Mouse (Mus musculus) right cerebral cortex, postnatal 10 days (tissue): Measurements from ENCODE around the gene St3gal3.
A peak's percentile ranks its signal among the peaks of the same experiment; 100 is the strongest.

Experiments
- DNase-seq, 2 experiments: peaks; one replicate each; pipeline ENCODE4 v3.0.0; 2021; ENCODE audit warnings: low spot score in 2 of 2

Gene St3gal3

DNA sequence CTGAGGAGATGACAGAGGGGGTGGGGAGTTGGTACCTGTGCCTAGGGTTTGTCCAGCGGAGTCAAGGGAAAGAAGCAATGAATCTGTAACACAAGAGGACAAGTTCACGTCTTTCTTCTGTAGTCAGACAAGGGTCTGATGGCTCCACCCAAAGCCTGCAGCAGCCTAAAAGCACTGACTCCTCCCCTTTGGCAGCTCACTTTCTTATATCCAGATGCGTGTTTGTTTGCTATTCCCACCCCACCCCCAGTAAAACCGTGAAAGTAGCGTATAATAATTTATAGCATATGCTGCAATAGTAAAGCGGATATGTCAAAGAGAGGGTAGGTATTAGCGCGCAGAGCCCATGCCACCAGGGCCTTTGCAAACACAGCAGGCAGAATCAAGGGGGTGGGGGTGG lies 80.1 kb downstream of the St3gal3 start:
- DNase-seq = no peak

DNA sequence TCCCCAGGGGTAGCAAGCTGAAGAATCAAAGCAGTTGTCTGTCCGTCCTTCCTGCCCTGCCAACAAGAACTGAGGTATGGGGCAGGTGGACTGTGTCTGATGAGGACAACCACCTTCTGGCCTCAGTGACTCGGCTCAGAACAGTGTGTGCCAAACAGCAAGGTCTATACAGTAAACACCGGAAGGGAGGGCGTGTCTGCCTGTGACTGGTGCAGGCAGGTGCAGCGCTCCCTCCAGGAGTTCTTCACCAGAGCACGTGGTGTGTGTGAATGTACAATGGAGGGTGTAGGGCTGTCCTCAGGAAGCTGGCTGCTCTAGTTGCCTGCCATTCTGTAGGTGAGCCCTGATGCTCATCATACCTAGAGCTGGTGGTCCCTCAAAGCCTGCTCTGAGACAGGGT lies 80.8 kb downstream of the St3gal3 start:
- DNase-seq = no peak

DNA sequence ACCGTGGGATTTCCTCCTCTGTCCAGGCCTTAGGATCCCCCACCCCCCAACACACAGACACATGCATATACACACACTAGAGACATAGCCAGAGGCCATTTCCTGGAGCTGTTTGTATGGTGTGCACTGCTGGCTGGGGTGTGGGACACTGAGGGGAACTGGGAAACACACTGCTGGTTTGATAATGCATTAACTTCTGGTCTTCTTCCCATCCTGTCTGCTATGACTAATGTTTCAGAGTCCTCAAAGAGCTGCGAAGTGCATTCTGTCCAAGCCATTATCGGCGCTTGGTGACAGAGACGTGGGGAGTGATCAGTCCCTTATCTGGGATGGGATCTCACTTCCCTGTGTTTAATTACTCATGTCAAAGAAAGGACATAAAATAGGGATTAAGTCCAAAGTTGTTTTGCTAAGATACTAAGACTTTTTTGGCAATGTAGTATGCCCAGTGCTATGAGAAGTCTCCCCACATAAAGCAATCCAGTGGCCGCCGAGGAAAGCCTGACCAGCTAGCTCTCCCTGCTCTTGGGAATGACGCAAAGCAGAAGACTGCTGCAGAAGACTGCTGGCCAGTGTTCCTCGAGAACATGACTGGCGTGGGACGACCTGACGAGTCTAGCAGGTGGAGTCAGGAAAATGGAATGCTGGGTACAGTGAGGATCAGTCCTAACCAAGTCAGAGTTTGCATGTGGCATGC lies 85.0 kb downstream of the St3gal3 start:
- DNase-seq = no peak

DNA sequence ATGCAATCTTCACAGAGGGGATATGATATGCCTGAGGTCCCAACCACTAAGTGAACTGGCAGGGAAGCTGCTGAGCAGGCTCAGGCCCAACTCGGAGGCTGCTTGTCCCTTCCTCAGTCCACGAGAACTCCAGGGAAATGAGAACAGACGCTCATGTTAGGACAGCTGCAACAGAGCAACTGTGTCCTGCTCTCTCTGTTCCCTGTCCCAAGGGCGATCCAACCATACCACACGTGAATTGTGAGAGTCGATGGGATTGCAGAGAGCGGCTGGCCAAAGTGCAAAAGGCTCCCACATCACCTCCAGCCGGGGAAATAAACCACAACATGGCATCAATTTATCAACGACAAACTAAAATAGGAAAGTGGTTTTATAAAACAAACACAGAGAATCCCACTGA lies 90.2 kb downstream of the St3gal3 start:
- no peak for DNase-seq

DNA sequence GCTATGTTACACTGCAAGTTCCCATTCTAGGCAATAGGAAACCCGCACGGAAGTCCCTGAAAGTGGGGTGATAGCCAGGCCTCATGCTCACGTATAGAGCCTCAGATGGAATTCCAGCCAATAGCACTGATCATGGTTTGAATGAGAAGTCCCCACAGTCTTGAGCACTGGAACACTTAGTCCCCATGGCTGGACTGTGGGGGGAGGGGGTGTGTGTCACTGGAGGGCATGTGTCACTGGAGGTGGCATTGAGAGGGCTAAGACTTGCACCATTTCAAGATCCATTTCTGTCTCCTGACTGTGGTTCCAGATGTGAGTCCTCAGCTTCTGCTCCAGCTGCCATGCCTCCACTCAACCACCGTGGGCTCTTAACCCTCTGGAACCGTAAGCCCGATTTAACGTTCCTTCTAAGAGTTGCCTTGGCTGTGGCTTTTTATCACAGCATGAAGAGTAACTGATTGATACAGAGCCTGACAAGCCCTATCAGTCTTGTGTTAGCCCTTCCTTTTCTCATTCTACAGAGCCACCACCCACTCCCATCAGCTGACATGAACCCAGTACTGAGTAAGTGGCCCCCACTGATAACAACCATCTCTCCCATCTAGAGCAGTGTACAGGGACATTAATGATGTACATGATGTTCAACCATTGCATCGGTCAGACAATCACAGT lies 91.2 kb downstream of the St3gal3 start:
- DNase-seq = no peak

DNA sequence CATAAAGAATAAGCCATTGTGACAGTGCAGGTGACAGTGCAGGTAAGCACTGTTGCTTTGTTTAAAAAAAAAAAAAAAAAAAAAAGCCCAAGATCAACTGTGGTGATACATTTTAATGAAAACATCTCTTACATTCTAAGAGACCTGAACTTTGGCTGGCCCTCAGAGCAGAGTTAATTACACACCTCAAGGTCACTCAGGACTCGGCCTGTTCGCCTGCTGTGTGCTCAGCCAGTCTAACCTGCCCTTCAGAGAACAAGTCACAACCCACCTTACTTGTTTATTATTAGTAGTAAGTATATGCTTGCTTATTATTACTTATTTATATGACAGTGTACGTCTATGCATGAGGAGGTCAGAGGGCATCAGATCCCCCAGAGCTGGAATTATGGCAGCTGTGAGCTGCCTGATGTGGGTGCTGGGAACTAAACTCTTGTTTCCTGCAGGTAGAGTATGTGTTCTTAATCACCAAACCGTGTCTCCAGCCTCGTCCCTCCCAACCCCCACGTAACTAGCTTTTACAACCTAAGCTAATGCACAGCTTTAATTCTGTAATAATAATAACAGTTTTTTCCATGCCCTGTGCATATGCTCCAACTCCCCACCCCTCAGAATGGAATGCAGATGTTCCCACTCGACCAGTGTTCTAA lies 91.9 kb downstream of the St3gal3 start:
- no peak for DNase-seq

DNA sequence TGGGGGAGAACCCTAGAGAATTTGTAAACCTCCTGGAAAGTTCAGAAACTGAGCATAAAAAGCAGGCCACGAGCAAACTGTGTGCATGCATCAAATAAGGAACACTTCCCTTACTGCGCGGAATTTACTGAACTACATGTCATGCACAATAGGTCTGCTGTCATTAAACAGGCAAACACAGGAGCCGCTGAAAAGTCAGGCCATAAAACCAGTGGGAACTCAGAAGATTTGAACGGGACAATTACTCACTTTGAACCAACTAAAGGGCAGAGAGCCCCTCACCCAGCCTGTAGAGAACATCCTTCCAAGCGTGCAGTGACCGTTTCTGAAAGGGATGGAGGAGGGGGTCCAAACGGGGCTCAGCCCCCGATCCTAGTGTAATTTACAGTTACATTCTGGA lies 93.6 kb downstream of the St3gal3 start:
- DNase-seq = no peak

DNA sequence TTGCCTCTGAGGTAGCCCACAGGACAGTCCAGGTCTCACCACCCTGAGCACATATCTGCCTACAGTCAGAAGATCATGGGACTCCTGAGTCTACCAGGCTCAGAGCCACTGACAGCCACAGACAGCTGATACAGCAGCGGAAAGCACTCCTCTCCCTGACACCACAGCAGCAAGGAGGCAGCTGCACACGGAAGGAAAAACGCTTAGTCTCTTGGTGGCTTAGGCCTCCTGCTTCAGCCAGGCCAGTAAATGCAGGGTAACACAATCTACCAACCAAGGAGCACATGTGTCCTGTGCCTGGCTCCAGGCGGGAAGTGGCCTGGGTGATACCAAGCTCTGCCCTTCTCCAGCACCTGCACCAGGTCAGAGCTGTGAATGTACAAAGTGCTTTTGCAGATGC lies 94.1 kb downstream of the St3gal3 start:
- no peak for DNase-seq

DNA sequence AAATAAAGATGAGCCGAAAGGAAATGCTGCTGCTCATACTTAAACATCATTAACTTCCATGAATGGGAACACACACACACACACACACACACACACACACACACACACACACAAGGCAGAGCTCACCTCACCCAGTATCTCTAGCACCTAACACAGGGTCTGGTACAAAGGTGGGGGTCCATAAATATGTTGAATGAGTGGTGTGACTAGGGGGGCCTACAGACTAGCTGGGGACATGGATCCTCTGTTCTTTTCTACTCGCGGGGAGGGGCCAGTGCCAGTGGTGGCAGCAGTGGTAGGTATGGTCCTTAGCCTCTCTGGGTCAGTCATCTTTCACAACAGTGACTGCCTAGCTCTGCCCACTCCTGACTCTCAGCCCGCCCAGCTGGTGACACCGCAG lies 94.8 kb downstream of the St3gal3 start:
- no peak for DNase-seq

DNA sequence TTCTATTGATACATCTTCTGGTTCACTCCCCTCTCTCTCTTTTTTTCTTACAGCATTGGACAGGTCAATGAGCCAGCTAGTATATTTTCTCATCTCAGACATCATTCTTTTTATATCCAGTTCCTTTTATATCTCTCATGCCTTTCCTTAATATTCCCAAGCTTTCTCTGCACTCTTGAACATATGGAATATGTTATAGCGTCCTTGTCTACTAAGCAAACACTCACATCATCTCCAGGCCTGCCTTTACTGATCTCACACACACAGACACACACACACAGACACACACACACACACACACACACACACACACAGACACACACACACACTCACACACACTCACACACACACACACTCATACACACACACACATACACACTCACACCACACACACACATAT lies 96.7 kb downstream of the St3gal3 start:
- no peak for DNase-seq

DNA sequence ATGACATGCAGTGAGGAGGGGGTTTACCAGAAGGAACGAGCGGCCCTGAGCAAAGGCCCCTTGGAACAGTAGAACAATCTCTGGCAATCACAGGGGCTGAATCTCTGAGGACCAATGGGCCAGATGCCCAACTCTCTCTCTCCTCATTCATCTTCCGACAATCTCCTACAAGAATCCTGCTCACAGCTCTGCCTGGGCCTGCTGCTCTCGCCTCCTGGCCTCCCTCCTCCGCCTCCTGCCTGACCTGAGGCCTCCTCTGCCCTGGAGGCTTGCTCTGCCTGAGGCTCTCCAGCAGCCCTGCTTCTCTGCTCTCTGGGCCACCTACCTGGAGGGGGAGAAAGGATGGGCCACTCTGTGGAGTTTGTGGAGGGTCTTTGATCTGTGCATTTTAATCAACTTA lies 97.3 kb downstream of the St3gal3 start:
- no peak for DNase-seq

DNA sequence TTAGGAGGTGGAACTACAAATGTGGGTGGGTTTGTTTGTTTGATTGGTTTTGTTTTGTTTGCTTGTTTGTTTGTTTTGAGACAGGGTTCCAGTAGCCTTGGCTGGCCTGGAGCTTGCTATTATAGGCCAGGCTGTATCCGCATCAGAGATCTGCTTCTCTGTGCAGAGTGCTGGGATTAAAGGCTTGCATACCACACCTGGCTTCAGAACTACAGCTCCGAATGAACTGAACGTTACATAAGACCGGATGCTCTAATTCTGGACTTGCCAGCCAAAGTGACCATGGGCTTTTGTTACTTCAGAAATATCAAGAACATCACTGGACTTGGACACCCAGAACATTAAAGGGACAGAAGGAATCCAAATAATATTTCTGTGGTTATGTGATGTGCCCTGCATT lies 98.2 kb downstream of the St3gal3 start:
- DNase-seq = no peak

DNA sequence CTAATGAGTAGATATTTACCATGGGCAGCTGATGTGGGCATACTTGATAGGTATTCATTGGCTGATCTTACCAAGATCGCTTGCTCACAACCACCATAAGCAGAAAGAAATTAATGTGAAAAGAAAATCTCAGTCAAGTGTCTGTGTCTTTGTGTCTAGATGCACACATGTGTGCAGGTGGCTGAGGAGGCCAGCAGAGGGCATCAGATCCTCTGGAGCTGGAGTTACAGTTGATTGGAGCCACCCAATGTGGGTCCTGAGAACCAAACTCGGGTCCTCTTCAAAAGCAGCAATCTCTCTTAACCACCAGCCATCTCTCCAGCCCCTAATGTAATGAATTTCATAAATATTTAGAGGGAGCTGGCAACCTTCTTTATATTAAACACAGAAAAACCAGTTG lies 99.6 kb downstream of the St3gal3 start:
- no peak for DNase-seq

DNA sequence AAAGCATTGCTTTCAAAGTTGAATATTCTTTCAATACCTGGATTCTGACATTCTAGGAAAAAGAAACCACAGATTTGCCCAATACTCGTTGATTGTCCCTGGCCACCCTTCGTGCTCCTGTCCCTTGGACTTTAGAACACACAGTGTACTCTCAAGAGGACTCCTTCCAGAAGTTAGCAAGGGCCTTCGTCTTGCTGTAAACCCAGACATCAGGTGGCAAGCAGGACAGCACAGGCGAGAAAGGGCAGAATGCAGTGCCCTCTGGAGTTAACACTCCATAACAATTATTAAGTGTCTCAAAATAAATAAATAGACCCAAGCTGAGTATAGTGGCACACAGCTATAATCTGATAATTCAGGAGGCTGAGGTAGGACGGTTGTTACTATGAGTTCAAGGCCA lies 101.7 kb downstream of the St3gal3 start:
- no peak for DNase-seq

DNA sequence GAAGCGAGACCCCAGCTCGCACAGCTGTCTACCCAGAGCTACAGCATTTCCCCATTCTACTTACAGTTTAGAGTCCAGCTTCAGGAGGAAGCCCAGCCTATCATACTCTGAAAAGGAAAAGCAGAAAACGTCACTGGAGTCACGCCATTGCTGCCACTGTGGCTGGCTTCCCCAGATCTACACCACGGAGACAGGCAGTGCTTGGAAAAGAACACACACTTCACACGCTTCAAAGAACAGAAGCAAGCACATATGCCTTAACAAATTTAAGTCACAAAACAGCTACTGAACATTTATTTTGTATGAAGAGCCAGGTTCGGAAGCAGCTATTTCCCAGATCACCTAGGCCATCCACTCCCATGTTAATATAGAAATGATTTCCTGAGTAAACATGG lies 102.9 kb downstream of the St3gal3 start:
- DNase-seq = no peak

DNA sequence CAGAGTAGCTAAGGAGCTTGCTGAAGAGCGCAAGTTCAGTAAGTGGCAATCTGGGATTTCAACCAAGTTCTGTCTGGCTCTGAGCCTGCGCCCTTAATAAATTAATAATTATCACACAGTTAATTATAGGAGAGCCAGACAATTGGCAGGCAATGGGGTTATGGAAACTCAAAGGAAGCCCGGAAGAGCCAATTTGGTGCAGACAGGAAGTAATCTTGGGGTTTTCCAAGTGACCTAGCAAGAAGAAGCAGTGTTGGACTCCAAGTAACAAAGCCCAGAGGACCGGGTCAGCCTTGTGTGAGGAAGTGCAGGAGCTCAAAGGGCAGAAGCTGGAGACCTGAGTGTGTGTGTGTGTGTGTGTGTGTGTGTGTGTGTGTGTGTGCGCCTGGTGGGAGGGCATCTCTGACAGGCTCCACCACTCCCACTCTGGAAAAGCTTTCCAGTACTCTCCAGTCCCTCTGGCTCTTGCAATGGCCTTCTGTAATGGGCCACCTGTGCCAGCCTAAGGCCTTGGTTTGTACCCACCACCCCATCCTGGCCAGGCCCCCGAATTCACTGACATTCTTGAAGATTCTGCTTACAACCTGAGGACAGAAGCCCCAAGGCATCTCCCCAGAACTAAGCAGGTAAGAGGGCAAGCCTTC lies 103.5 kb downstream of the St3gal3 start:
- peak; percentile 48 to 56 for DNase-seq

DNA sequence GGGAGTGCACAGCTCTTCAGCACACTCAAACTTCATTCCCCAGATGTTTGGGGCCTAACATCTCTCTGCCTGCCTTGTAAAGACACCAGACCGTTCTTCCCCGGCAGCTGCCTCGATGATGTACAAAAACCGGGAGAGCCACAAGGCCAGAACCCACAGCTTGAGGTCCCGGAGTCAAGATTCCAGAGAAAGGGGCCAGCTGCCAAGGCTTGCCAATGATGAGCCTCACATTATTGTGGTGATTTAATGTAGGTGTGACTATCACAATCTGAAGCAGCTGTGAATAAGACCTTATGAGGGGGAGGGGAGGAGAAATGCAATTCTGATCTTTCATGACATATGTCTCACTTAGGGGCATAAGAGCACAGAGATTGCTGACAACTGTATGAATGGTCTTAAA lies 104.4 kb downstream of the St3gal3 start:
- DNase-seq = no peak

DNA sequence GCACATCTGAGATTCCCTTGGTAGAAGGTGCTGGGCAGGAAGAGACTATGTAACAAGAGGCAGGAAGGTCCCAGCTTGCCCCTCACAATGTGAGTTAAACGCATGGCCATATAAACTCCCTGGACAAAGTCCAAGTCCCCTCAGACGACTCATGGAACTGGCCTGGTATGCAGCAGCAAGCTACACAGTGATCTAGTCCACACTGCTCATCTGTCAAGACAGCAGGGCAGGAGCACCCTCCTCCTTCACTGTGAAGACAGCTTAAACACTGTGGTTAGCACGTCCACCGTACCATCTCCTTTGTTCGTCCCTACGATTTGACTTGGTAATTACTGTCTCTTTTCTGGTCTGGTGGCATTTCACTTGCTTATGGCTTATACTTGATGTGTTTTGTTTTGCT lies 104.8 kb downstream of the St3gal3 start:
- DNase-seq = peak in 1 of 2 experiments; percentile 47

DNA sequence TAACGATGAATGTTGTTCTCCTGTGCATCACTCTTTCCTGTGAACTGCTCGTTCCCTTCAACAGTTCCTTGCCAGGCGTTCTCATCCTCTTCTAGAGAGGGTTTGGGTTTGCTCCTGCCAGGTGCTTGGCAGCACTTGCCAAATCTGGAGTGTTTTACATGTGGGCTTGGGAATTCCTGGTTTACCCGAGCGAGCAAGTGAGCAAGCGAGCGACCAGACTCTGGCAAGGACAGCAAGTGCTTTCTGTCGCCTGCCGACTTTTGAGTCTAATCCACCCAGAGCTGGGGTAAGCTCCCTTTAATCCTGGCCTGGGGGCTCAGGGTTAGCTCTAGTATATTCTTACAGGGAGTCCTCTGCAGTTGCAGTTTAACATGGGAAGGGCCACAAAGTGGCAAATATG lies 105.7 kb downstream of the St3gal3 start:
- no peak for DNase-seq

DNA sequence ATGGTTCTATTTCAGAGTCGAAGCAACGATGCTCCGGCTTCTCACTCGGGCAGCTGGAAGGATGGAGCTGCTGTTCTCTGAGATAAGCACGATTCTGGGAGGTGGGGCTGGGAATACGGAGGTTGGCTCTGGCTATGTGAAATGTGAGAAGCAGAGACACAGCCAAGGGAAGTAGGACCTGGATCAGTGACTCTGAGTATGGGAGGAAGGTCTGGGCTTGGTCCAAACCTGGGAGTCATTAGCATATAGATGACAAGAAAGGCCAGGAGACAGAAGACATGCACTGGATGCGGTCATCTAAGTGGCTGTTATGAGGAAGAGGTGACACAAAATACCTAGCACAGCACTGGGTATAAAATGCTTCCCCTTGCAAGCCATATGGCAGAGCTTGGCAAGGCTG lies 108.8 kb downstream of the St3gal3 start:
- peak in 1 of 2 experiments; percentile 40 for DNase-seq

DNA sequence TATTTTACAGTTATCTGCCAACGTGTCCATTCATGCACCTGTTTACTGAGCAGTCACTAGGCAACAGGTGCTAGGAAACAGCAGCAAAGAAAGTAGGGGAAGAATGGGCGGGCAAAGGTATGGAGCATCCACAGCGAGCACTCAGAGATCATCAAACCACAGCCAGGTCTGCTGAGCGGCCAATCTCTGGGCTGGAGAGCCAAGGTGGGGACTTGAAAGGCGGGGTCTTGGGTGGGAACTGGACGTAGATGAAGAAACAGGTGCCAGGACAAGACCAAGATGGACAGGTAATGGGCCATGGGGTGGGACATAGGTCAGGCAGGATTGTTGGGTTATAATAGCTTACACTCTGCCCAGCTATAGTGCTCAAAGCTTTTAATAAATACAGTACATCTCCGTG lies 109.3 kb downstream of the St3gal3 start:
- DNase-seq = no peak

DNA sequence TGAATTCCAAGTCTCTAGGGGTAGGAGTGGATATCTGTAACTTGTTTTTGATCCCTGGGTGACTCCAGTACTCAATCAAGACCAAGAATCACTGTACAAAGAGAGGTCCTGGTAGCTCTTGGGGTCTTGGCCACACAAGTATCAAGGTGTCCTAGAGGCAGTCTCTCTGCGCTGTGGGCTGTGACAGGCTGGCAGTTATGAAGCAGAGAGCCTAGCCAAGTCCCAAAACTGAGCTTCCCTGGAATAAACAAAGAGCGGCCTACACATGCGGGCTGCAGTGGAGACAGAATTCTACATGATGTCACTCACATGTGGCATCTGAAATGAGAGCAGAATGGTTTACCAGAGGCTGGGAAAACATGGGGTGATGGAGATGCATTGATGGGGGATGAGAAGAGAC lies 111.9 kb downstream of the St3gal3 start:
- DNase-seq = no peak

DNA sequence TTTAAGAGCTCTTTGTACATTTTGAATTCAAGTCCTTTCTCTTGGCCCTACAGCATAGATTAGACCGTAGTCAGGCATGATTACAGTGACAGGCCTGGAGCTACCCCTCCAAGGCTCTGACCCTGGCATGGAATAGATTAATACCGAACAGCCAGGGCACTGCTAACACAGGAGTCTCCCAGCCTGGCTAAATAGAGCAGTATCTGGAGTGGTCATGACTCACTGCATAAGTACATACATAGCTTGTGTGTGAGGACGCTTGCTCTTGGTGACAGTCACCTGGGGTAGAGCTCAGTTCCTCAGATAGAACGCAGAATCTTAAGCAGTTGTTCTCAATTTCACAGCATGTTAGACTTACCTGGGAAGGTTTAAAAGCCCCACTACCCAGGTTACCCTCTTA lies 112.3 kb downstream of the St3gal3 start:
- no peak for DNase-seq
